Mouse (Mus musculus): ENCODE measurements around the gene Cdcp1. TPM values are rescaled to one million over a fixed set of nuclear protein-coding genes. Genes with fewer than 3 reads are reported as not detected.

The Cdcp1 gene
- polyA plus RNA-seq, 1 experiment: not detected

- no peaks in the 10 kb centered on the region for H3K36me3 ChIP-seq (ENCODE audit: control insufficient read depth, insufficient read depth)
- no peaks in the 10 kb centered on the region for H3K79me2 ChIP-seq (ENCODE audit: control insufficient read depth, insufficient read depth)
- no peak overlapping the region for H3K4me3 ChIP-seq
- no peaks in the 10 kb centered on the region for H3K27me3 ChIP-seq (ENCODE audit: control insufficient read depth, insufficient read depth, insufficient read length)
- TF ChIP-seq E2F4 (IDR thresholded peaks at IDR 0.05; ENCODE audit: insufficient read depth) (no peak), CEBPB (IDR thresholded peaks at IDR 0.05; ENCODE audit: insufficient read depth, poor library complexity, severe bottlenecking) (no peak), POLR2A (IDR thresholded peaks at IDR 0.05; ENCODE audit: insufficient read length, low read depth) (no peak), MYOG (IDR thresholded peaks at IDR 0.05; ENCODE audit: control insufficient read depth in 1 of 3, insufficient read depth in 1 of 3, insufficient read length in 2 of 3, low read depth in 2 of 3) (no peak), TCF3 (IDR thresholded peaks at IDR 0.05; ENCODE audit: insufficient read length, low read depth) (no peak), POLR2AphosphoS2 (IDR thresholded peaks at IDR 0.05; ENCODE audit: insufficient read length, low read depth) (no peak), USF1 (IDR thresholded peaks at IDR 0.05; ENCODE audit: low read depth) (no peak), REST (IDR thresholded peaks at IDR 0.05; ENCODE audit: insufficient read depth, insufficient read length) (no peak), TCF12 (IDR thresholded peaks at IDR 0.05; ENCODE audit: insufficient read depth, poor library complexity, severe bottlenecking) (no peak), MYOD1 (IDR thresholded peaks at IDR 0.05; ENCODE audit: control insufficient read depth in 1 of 3, insufficient read length in 2 of 3, low read depth in 2 of 3) (no peak), MAX (IDR thresholded peaks at IDR 0.05; ENCODE audit: low read depth) (no peak), SRF (IDR thresholded peaks at IDR 0.05; ENCODE audit: control insufficient read depth, insufficient read length, low read depth) (no peak)
- H3ac ChIP-seq (ENCODE audit: control insufficient read depth, insufficient read length): no peak overlapping the region
- no peak overlapping the region for H3K4me2 ChIP-seq (ENCODE audit: low read depth)
Observed at GRCm38 (mm10) chr9:123180003-123180402, 35.8 kb downstream of the Cdcp1 start.

- Histone ChIP-seq H3K79me2 (ENCODE audit: control insufficient read depth, insufficient read depth) (no peaks in the 10 kb centered on the region), H3K4me3 (no peak overlapping the region), H3ac (ENCODE audit: control insufficient read depth, insufficient read length) (no peak overlapping the region), H3K27me3 (ENCODE audit: control insufficient read depth, insufficient read depth, insufficient read length) (no peaks in the 10 kb centered on the region), H3K36me3 (ENCODE audit: control insufficient read depth, insufficient read depth) (no peaks in the 10 kb centered on the region), H3K4me2 (ENCODE audit: low read depth) (no peak overlapping the region)
- TF ChIP-seq E2F4 (IDR thresholded peaks at IDR 0.05; ENCODE audit: insufficient read depth) (no peak), MYOG (IDR thresholded peaks at IDR 0.05; ENCODE audit: control insufficient read depth in 1 of 3, insufficient read depth in 1 of 3, insufficient read length in 2 of 3, low read depth in 2 of 3) (no peak), REST (IDR thresholded peaks at IDR 0.05; ENCODE audit: insufficient read depth, insufficient read length) (no peak), USF1 (IDR thresholded peaks at IDR 0.05; ENCODE audit: low read depth) (no peak), TCF12 (IDR thresholded peaks at IDR 0.05; ENCODE audit: insufficient read depth, poor library complexity, severe bottlenecking) (no peak), SRF (IDR thresholded peaks at IDR 0.05; ENCODE audit: control insufficient read depth, insufficient read length, low read depth) (no peak), TCF3 (IDR thresholded peaks at IDR 0.05; ENCODE audit: insufficient read length, low read depth) (no peak), POLR2A (IDR thresholded peaks at IDR 0.05; ENCODE audit: insufficient read length, low read depth) (no peak), MAX (IDR thresholded peaks at IDR 0.05; ENCODE audit: low read depth) (no peak)
Observed at GRCm38 (mm10) chr9:123177380-123178048, 38.3 kb downstream of the Cdcp1 start.

GRCm38 (mm10) chr9:123174356-123174755 is 41.5 kb downstream of the Cdcp1 start:
- no peaks in the 10 kb centered on the region for H3K27me3 ChIP-seq (ENCODE audit: control insufficient read depth, insufficient read depth, insufficient read length)
- H3K4me3 ChIP-seq: no peak overlapping the region
- no peak overlapping the region for H3K4me2 ChIP-seq (ENCODE audit: low read depth)
- TF ChIP-seq TCF12 (IDR thresholded peaks at IDR 0.05; ENCODE audit: insufficient read depth, poor library complexity, severe bottlenecking) (no peak), USF1 (IDR thresholded peaks at IDR 0.05; ENCODE audit: low read depth) (no peak), MAX (IDR thresholded peaks at IDR 0.05; ENCODE audit: low read depth) (no peak), MYOG (IDR thresholded peaks at IDR 0.05; ENCODE audit: control insufficient read depth in 1 of 3, insufficient read depth in 1 of 3, insufficient read length in 2 of 3, low read depth in 2 of 3) (no peak), MYOD1 (IDR thresholded peaks at IDR 0.05; ENCODE audit: control insufficient read depth in 1 of 3, insufficient read length in 2 of 3, low read depth in 2 of 3) (no peak), E2F4 (IDR thresholded peaks at IDR 0.05; ENCODE audit: insufficient read depth) (no peak), TCF3 (IDR thresholded peaks at IDR 0.05; ENCODE audit: insufficient read length, low read depth) (no peak)
- no peak overlapping the region for H3ac ChIP-seq (ENCODE audit: control insufficient read depth, insufficient read length)
- H3K79me2 ChIP-seq (ENCODE audit: control insufficient read depth, insufficient read depth): no peaks in the 10 kb centered on the region
- no peaks in the 10 kb centered on the region for H3K36me3 ChIP-seq (ENCODE audit: control insufficient read depth, insufficient read depth)

GRCm38 (mm10) chr9:123173760-123174159 is 42.1 kb downstream of the Cdcp1 start:
- H3K4me3 ChIP-seq: no peak overlapping the region
- no peak overlapping the region for H3ac ChIP-seq (ENCODE audit: control insufficient read depth, insufficient read length)
- H3K79me2 ChIP-seq (ENCODE audit: control insufficient read depth, insufficient read depth): no peaks in the 10 kb centered on the region
- no peaks in the 10 kb centered on the region for H3K27me3 ChIP-seq (ENCODE audit: control insufficient read depth, insufficient read depth, insufficient read length)
- TF ChIP-seq POLR2A (IDR thresholded peaks at IDR 0.05; ENCODE audit: insufficient read length, low read depth) (no peak), MYOD1 (IDR thresholded peaks at IDR 0.05; ENCODE audit: control insufficient read depth in 1 of 3, insufficient read length in 2 of 3, low read depth in 2 of 3) (no peak), MAX (IDR thresholded peaks at IDR 0.05; ENCODE audit: low read depth) (no peak), CEBPB (IDR thresholded peaks at IDR 0.05; ENCODE audit: insufficient read depth, poor library complexity, severe bottlenecking) (no peak), TCF3 (IDR thresholded peaks at IDR 0.05; ENCODE audit: insufficient read length, low read depth) (no peak), E2F4 (IDR thresholded peaks at IDR 0.05; ENCODE audit: insufficient read depth) (no peak), SRF (IDR thresholded peaks at IDR 0.05; ENCODE audit: control insufficient read depth, insufficient read length, low read depth) (no peak), TCF12 (IDR thresholded peaks at IDR 0.05; ENCODE audit: insufficient read depth, poor library complexity, severe bottlenecking) (no peak), POLR2AphosphoS2 (IDR thresholded peaks at IDR 0.05; ENCODE audit: insufficient read length, low read depth) (no peak)
- H3K4me2 ChIP-seq (ENCODE audit: low read depth): no peak overlapping the region
- no peaks in the 10 kb centered on the region for H3K36me3 ChIP-seq (ENCODE audit: control insufficient read depth, insufficient read depth)
